Mouse (Mus musculus) central nervous system, embryonic 11.5 days (tissue): ENCODE data around the gene Olfr325. TPM values are rescaled to one million over a fixed set of nuclear protein-coding genes. Genes with fewer than 3 reads are reported as not detected.

Experiments
- polyA plus RNA-seq: library from polyadenylated mRNA; depleted of rRNA; stranded (reverse); fragments of >200 nt; gene quantifications from 2 replicates; pipeline ENCODE4 v1.2.3, GENCODE M21; 2012; rRNA removed

Olfr325 gene
- polyA plus RNA-seq: not detected in 2 replicates

DNA sequence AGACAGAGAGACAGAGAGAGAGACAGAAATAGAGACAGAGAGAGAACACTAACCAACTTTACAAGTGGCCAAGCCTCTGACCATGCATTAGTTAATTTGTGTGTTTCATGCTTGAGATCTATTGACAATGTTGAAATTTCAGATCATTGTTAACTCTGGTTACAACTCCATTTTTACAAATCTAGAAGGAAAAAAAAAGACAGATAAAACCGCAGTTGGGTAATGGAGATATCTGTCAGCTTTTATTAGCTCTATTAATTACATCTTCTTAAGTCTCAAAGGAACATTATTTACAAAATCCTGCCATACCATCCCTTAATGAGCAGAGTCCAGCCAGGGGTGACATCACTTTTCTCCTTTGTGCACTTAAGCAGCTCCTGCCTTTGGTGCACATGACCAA is at the start of gene Olfr325:
TSS of gene Olfr325 (plus strand) at position 301 of the 400 bp plus-strand sequence.

DNA sequence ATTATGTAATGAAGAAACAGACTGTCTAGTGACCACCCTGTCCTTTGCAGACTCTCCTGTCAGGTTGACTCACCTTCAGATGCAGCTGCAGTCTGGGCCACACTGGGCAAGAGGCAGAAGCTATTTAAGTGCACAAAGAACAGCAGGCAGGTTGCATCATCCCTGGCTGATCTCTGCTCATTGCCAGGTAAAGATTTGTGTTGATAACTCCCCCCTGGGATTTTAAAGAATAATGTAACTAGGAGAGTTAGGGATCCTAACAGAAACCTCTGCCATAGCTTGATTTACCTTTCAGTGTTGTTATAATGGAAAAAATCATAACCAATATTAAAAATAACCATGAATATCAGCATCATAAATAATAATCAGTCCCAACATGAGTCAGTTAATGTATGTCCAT is 42.8 kb upstream of the Olfr325 start, which contains the start of gene Olfr330:
TSS of gene Olfr330 (minus strand) at position 101 of the 400 bp plus-strand sequence.

DNA sequence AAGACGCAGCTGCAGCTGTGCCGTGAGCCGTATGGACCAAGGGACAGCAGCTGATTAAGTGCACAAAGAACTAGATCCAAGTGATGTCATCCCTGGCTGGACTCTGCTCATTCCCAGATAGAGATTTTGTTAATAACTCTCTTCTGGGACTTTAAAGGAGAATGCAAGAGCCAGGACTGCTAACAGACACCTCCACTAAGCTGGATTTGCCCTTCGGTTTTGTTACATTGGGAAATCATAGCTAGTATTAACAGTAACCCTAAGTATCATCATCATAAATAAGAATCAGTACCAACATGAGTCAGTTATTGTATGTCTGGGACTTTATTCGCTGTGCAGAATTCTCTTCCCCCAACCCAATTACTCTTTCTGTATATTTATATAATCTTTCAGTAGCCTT is 31.2 kb upstream of the Olfr325 start, which contains the start of gene Olfr329-ps:
TSS of gene Olfr329-ps (minus strand) at position 101 of the 400 bp plus-strand sequence.

DNA sequence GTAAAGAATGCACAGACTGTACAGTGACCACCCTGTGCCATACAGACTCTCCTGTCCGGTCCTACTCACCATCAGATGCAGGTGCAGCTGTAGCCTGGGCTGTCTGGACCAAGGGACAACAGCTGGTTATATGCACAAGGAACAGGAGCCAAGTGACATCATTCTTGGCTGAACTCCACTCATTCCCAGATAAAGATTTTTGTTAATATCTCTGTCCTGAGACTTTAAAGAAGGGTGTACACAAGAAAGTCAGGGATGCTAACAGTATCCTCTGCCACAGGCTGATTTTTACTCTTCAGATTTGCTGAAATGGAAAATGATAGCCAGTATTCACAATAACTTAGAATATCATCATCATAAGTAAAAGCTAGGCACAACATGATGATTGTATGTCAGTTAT is 22.0 kb upstream of the Olfr325 start, which contains the start of gene Olfr328:
TSS of gene Olfr328 (minus strand) at position 101 of the 400 bp plus-strand sequence.

DNA sequence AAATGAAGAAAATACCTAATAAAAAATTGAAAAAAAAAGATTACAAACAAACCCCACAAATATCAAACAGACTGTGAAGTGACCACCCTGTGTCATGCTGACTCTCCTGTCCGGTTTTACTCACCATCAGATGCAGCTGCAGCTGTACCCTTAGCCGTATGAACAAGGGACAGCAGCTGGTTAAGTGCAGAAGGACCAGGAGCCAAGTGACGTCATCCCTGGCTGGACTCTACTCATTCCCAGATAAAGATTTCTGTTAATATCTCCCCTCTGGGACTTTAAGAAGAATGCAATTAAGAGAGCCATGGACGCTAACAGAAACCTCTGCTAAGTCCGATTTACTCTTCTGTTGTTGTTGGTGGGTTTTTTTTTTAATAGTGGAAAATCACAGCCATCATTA is 7.1 kb upstream of the Olfr325 start, which contains the start of gene Olfr224:
TSS of gene Olfr224 (minus strand) at position 149 of the 400 bp plus-strand sequence.

DNA sequence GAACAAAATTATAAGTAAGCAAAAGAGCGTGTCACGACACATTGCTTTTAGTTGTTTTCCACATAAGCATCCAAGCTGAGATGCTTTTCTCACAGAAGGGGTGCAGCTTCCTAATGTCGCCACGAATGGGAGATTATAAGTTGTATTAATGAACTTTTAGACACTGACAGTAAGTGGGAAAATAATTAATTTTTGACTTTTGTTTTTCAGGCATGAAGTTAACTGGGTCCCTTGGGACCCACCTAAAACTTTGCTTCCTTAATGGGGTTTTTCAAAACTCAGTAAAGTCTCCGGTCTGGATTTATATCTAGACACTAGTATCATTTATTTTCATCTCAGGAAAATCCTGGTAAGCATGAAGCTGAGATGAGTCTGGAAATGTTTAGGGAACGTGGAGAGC is 17.3 kb downstream of the Olfr325 start, which contains the start of gene Olfr324:
TSS of gene Olfr324 (plus strand) at position 301 of the 400 bp plus-strand sequence.

DNA sequence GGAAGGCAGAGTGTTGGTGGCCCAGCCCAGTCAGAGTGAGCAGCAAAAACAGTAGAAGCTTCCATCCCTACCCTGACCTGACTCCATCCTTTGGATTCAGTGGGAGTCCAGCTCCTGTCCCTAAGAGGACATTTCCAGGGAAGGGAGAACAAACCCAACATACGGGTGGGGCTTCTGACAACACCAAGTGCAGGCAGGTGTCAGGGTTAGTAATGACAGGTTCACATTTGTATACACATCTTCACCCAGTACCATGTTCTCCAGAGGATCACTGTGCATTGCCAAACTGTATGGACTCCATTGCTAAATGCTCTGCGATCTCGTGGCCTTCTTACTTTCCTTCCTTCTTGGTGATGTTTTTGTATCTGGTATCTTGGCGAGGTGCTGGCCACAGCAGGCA is 38.4 kb downstream of the Olfr325 start, which contains the start of gene 2210407C18Rik:
TSS of gene 2210407C18Rik (minus strand) at position 101 of the 400 bp plus-strand sequence.

DNA sequence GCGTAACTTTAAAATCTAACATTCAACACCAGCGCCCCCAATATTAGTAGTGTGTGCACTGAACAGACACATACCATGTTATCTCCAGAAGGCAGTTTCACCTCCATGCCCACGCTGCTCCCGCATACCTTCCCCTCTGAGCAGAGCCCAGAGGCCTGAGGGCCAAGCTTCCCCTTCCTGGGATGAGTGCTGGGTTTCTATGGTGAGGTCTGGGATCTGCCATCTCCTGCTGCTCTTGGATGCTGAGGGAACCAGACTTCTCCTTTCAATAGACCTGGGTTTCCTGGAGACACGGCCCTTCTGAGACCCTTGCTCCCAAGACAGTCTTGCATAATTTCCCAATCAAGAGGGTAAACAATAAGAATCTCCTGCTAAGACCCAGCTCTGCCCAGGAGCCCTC is 52.9 kb downstream of the Olfr325 start, which contains the start of gene Olfr323:
TSS of gene Olfr323 (minus strand) at position 101 of the 400 bp plus-strand sequence.

Other genes with a start within 250 kb of the Olfr325 start
- gene Zfp672, start 247.4 kb upstream of the Olfr325 start, polyA plus RNA-seq: 19.6 and 29.3 TPM in 2 replicates
- 28.8 and 39.1 TPM in 2 replicates for gene Sh3bp5l, start 247.0 kb upstream of the Olfr325 start, polyA plus RNA-seq
- gene Lypd8, start 198.7 kb upstream of the Olfr325 start, polyA plus RNA-seq: 0.06 and 0.30 TPM in 2 replicates
- 0.08 and 0.14 TPM in 2 replicates for gene 1810065E05Rik, start 156.6 kb upstream of the Olfr325 start, polyA plus RNA-seq
- gene Gm12253, start 145.2 kb upstream of the Olfr325 start, polyA plus RNA-seq: not detected in 2 replicates
- gene Lypd9, start 124.8 kb upstream of the Olfr325 start, polyA plus RNA-seq: not detected in 2 replicates
- gene Olfr30, start 115.5 kb upstream of the Olfr325 start, polyA plus RNA-seq: not detected in 2 replicates
- gene Olfr332, start 85.2 kb upstream of the Olfr325 start, polyA plus RNA-seq: not detected in 2 replicates
- gene Olfr331, start 75.2 kb upstream of the Olfr325 start, polyA plus RNA-seq: not detected in 2 replicates
- not detected in 2 replicates for gene Olfr330, start 42.9 kb upstream of the Olfr325 start, polyA plus RNA-seq
- not detected in 2 replicates for gene Olfr329-ps, start 31.3 kb upstream of the Olfr325 start, polyA plus RNA-seq
- gene Olfr328, start 22.1 kb upstream of the Olfr325 start, polyA plus RNA-seq: 0.06 TPM in 1 of 2 replicates, not detected in the other
- 0.05 TPM in 1 of 2 replicates, not detected in the other for gene Olfr224, start 7.2 kb upstream of the Olfr325 start, polyA plus RNA-seq
- gene Olfr324, start 17.4 kb downstream of the Olfr325 start, polyA plus RNA-seq: 0.01 TPM in 1 of 2 replicates, not detected in the other
- not detected in 2 replicates for gene 2210407C18Rik, start 38.3 kb downstream of the Olfr325 start, polyA plus RNA-seq
- not detected in 2 replicates for gene Olfr323, start 52.8 kb downstream of the Olfr325 start, polyA plus RNA-seq
- gene Trim58, start 62.7 kb downstream of the Olfr325 start, polyA plus RNA-seq: 0.92 and 1.0 TPM in 2 replicates
- gene Olfr322, start 81.1 kb downstream of the Olfr325 start, polyA plus RNA-seq: 0.02 and 0.06 TPM in 2 replicates
- not detected in 2 replicates for gene Olfr320, start 103.4 kb downstream of the Olfr325 start, polyA plus RNA-seq
- gene Olfr319, start 121.4 kb downstream of the Olfr325 start, polyA plus RNA-seq: not detected in 2 replicates
- gene Olfr318, start 146.3 kb downstream of the Olfr325 start, polyA plus RNA-seq: not detected in 2 replicates
- gene Olfr317, start 161.5 kb downstream of the Olfr325 start, polyA plus RNA-seq: 0.04 and 0.05 TPM in 2 replicates
- gene Olfr316, start 175.0 kb downstream of the Olfr325 start, polyA plus RNA-seq: not detected in 2 replicates
- not detected in 2 replicates for gene Olfr315, start 195.5 kb downstream of the Olfr325 start, polyA plus RNA-seq
- gene Olfr314, start 205.2 kb downstream of the Olfr325 start, polyA plus RNA-seq: not detected in 2 replicates
- 1.9 and 2.0 TPM in 2 replicates for gene Fam183b, start 224.2 kb downstream of the Olfr325 start, polyA plus RNA-seq
- not detected in 2 replicates for gene Olfr313, start 237.3 kb downstream of the Olfr325 start, polyA plus RNA-seq